Mouse (Mus musculus) heart, adult 2 months (tissue): ENCODE data around the gene Sspn.

Experiments used
- EP300 ChIP-seq: fragments of 200-500 bp; IDR thresholded peaks from 2 replicates; pipeline ENCODE4 v1.6.1; 2011; ENCODE audit warnings: low read depth, low read length, control low read depth; ENCODE audit not compliant: insufficient read depth
- POLR2A ChIP-seq: fragments of 200-500 bp; IDR thresholded peaks from 2 replicates; pipeline ENCODE4 v1.6.1; 2011; ENCODE audit warnings: mild to moderate bottlenecking, low read depth, low read length, control low read depth; ENCODE audit not compliant: insufficient read depth

GRCm38 (mm10) chr6:145887719-145888118, 43.7 kb upstream of the Sspn start:
- TF ChIP-seq EP300 (no peak), POLR2A (no peak)
